Mouse (Mus musculus) hematopoietic multipotent progenitor cell, adult 10-12 weeks (in vitro differentiated cells): Measurements from ENCODE around the gene Gm853. TPM values are rescaled to one million over a fixed set of nuclear protein-coding genes. Genes with fewer than 3 reads are reported as not detected.

Experiments
- polyA plus RNA-seq: library from polyadenylated mRNA; stranded (reverse); fragments of >175 nt; gene quantifications from 2 replicates; pipeline ENCODE4 v1.2.3, GENCODE M21; 2012; ENCODE audit warnings: low replicate concordance

Gene Gm853
- not detected in 2 replicates for polyA plus RNA-seq

GRCm38 (mm10) chr4:130222179-130222578 is at the start of gene Gm853:
Gene Gm853, minus strand, starts transcription at chr4:130222401.

GRCm38 (mm10) chr4:130175072-130175711 is 47.0 kb downstream of the Gm853 start, which contains the start of gene Tinagl1:
Gene Tinagl1, minus strand, starts transcription at chr4:130175122.

Other genes starting within 250 kb of the Gm853 start
- 15.1 and 37.5 TPM in 2 replicates for gene Adgrb2, start 237.5 kb downstream of the Gm853 start, polyA plus RNA-seq
- 0.84 and 2.4 TPM in 2 replicates for gene Col16a1, start 174.6 kb downstream of the Gm853 start, polyA plus RNA-seq
- gene Pef1, start 119.8 kb downstream of the Gm853 start, polyA plus RNA-seq, result 21.3 and 36.1 TPM in 2 replicates
- gene Hcrtr1, start 83.0 kb downstream of the Gm853 start, polyA plus RNA-seq, result not detected in 2 replicates
- gene Tinagl1, start 47.3 kb downstream of the Gm853 start, polyA plus RNA-seq, result 3.4 and 48.0 TPM in 2 replicates
- gene Serinc2, start 56.8 kb upstream of the Gm853 start, polyA plus RNA-seq, result 0.20 and 0.29 TPM in 2 replicates
- gene Fabp3, start 86.2 kb upstream of the Gm853 start, polyA plus RNA-seq, result not detected in 2 replicates
- 0.65 TPM in 1 of 2 replicates, not detected in the other for gene Gm10570, start 86.3 kb upstream of the Gm853 start, polyA plus RNA-seq
- 12.3 and 23.2 TPM in 2 replicates for gene Zcchc17, start 137.5 kb upstream of the Gm853 start, polyA plus RNA-seq
- 36.1 and 41.0 TPM in 2 replicates for gene Snrnp40, start 137.7 kb upstream of the Gm853 start, polyA plus RNA-seq